Mouse (Mus musculus) testis, adult 2 months (tissue): Measurements from ENCODE around the gene Exosc5.

Experiments used
- CTCF ChIP-seq: fragments of 200-500 bp; IDR thresholded peaks from 2 replicates; pipeline ENCODE4 v1.5.1; 2012; ENCODE audit warnings: low read depth, mild to moderate bottlenecking, inconsistent platforms, low read length, moderate library complexity; ENCODE audit not compliant: control insufficient read depth, insufficient read depth, insufficient replicate concordance
- POLR2A ChIP-seq: fragments of 200-500 bp; IDR thresholded peaks from 2 replicates; pipeline ENCODE4 v1.6.1; 2012; ENCODE audit warnings: low read depth, mild to moderate bottlenecking, inconsistent platforms, low read length, moderate library complexity; ENCODE audit not compliant: control insufficient read depth

GRCm38 (mm10) chr7:25674719-25675300, 15.8 kb downstream of the Exosc5 start, which contains the start of gene Tmem91:
- 0 out of 2 replicates have a peak, but pooled peaks have one; percentile 7 for TF ChIP-seq CTCF
- no peak for TF ChIP-seq POLR2A
